Mouse (Mus musculus) hindbrain, embryonic 14.5 days (tissue): ENCODE results near the gene Fshr. TPM values are rescaled to one million over a fixed set of nuclear protein-coding genes. Genes with fewer than 3 reads are reported as not detected.

Experiments
- ATAC-seq: fragments of 200-750 bp; cut with Nextera tagmentation; 2 replicates; pipeline ENCODE4 v1.8.0; 2017; ENCODE audit warnings: moderate number of reproducible peaks, mild to moderate bottlenecking, moderate TSS enrichment, moderate library complexity; ENCODE audit not compliant: low FRiP score
- DNase-seq: peaks from one replicate; pipeline ENCODE4 v3.0.0-alpha.2; 2015; ENCODE audit warnings: low spot score
- H3K27ac ChIP-seq: fragments of 300-500 bp; sonication (generic); 2 replicates; pipeline ENCODE4 v1.5.1; 2014; ENCODE audit warnings: mild to moderate bottlenecking, moderate library complexity
- H3K27me3 ChIP-seq: fragments of 300-500 bp; sonication (generic); 2 replicates; pipeline ENCODE4 v1.6.1; 2014; ENCODE audit warnings: mild to moderate bottlenecking, low read length, mixed read lengths; ENCODE audit not compliant: control insufficient read depth, insufficient read depth
- H3K36me3 ChIP-seq: fragments of 300-500 bp; sonication (generic); replicated peaks from 2 replicates; pipeline ENCODE4 v1.6.1; 2014; ENCODE audit not compliant: control insufficient read depth, insufficient read depth
- H3K4me1 ChIP-seq: fragments of 300-500 bp; sonication (generic); replicated peaks from 2 replicates; pipeline ENCODE4 v1.6.1; 2014; ENCODE audit warnings: antibody characterized with exemption, low read length, mixed read lengths; ENCODE audit not compliant: control insufficient read depth, insufficient read depth
- H3K4me2 ChIP-seq: fragments of 300-500 bp; sonication (generic); replicated peaks from 2 replicates; pipeline ENCODE4 v1.6.1; 2014; ENCODE audit warnings: mild to moderate bottlenecking, moderate library complexity
- H3K4me3 ChIP-seq: fragments of 300-500 bp; sonication (generic); replicated peaks from 2 replicates; pipeline ENCODE4 v1.5.1; 2014; ENCODE audit warnings: mild to moderate bottlenecking, low read length
- H3K9ac ChIP-seq: fragments of 300-500 bp; sonication (generic); 2 replicates; pipeline ENCODE4 v1.6.1; 2014
- H3K9me3 ChIP-seq: fragments of 300-500 bp; sonication (generic); 2 replicates; pipeline ENCODE4 v1.6.1; 2016; ENCODE audit warnings: low read length; ENCODE audit not compliant: control insufficient read depth
- WGBS: fragments of 180-500 bp; shearing (Covaris S2); extraction: QIAGEN DNeasy Blood & Tissue Kit; methylation state at CpG from one replicate; pipeline ENCODE4 v1.1.7; 2014; 5-methylcytosine and 5-hydroxymethylcytosine counted together
- polyA plus RNA-seq: library from polyadenylated mRNA; unstranded; fragments of >200 nt; fragmentation: Nextera tagmentation; extraction: Ambion mirVana; gene quantifications from 2 replicates; pipeline ENCODE4 v1.2.1, GENCODE M21; 2014

Gene Fshr
- polyA plus RNA-seq, 1 experiment from 2014 or later, result not detected

DNA sequence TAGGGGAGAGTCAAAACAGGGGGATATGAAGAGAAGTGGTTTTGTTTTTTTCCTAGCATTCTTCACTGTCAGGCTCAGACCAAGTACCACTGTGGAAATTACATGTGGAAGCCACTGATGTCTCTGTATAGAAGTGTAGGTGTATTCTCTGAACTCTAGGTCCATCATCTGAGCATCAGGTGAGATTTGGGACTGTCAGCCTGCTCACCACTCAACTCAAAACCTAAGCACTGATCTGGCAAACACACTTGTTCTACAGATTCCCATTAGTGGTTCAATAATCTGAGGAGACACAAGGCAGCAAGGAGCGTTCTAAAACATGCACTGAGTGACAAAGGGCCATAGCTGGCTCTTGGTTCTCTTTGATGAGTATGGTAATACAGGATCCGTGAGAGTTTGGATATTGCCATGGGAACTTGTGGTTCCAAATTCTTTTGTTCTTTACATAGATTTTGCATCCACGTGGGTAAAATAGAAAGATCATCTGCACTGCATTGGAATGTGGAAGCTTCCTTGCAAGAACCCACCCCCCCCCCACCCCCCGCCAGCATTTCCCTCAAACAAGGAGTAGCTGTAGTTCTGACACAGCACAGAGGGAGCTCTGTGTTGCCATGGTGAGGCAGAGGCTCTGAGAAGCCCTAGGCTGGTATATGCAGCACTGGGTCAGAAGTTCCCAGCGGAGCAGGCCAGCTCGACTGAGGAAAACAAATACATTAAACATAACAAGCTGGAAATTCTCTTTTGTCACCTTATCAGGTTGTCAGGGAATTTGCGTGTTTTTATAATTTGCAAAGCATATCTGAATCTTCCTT lies 262.9 kb downstream of the Fshr start:
- no peaks in the 10 kb centered on the region for H3K36me3 ChIP-seq
- no peaks in the 10 kb centered on the region for H3K27me3 ChIP-seq
- H3K4me1 ChIP-seq, result peaks cover 26% of the 10 kb centered on the region
- 4% methylated on average over 7 of the region's 7 CpGs for WGBS
- DNase-seq (peak; percentile 44), ATAC-seq (peak; percentile 97)
- H3K27ac ChIP-seq, result peak overlapping the region; percentile 73
- H3K9me3 ChIP-seq, result no peaks in the 10 kb centered on the region
- H3K9ac ChIP-seq, result no peak overlapping the region
- peak overlapping the region; percentile 5 for H3K4me2 ChIP-seq
- no peak overlapping the region for H3K4me3 ChIP-seq

DNA sequence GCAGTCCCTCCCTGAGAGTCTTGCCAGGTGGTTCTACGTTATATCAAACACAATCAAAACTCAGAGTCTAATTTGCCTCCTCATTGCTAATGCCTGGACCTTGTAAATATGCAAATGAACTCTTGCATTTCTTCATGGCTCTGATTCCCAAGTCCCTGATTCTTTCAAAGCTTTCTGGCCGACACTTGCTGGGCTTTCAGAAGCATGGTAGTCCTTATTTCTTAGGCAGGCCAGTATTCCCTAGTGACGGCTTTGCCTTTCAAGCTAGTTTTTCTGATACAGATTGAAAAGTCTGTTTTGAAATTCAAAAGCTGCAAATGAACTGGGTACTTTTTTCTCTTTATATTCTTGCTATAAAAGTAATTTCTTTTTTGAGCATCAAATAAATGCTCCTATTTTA lies 263.5 kb downstream of the Fshr start:
- ATAC-seq (no peak), DNase-seq (peak; percentile 33)
- no peaks in the 10 kb centered on the region for H3K36me3 ChIP-seq
- WGBS, result 23% methylated on average over 3 of the region's 3 CpGs
- H3K4me3 ChIP-seq, result no peak overlapping the region
- no peaks in the 10 kb centered on the region for H3K9me3 ChIP-seq
- no peak overlapping the region for H3K9ac ChIP-seq
- H3K27ac ChIP-seq, result peak overlapping the region; percentile 73
- H3K27me3 ChIP-seq, result no peaks in the 10 kb centered on the region
- H3K4me2 ChIP-seq, result no peak overlapping the region
- peaks cover 26% of the 10 kb centered on the region for H3K4me1 ChIP-seq
